Mouse (Mus musculus): Measurements from ENCODE around the gene Sytl3.

DNA sequence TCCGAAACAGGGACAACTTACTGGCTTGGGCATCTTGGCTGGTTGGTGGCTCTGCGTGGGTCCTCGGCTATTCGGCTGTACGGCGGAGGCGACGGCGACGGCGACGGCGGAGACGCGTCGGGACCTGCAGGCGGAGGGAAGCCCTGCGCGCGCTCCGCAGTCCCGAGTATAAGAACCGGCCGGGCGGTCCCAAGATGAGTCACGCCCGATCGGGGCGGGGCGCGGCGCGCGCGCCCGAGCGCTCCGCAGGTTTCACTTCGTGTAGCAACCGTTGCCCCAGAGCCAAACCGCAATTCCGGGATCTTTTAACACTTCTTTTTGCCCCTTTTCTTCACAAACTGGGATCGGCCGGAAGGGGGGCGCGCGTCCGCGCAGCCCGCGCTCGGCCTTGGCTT is 123.7 kb downstream of the Sytl3 start, which contains the start of gene Ezr:
- TF ChIP-seq CTCF (IDR thresholded peaks at IDR 0.05; ENCODE audit: control insufficient read depth, insufficient read depth, insufficient read length), result no peak
- TF ChIP-seq MAX (IDR thresholded peaks at IDR 0.05), result no peak
